Mouse (Mus musculus) forebrain, postnatal 0 days (tissue): ENCODE measurements around the gene Cnot2. TPM values are rescaled to one million over a fixed set of nuclear protein-coding genes. Genes with fewer than 3 reads are reported as not detected.

Source experiments
- ATAC-seq: fragments of 200-750 bp; cut with Nextera tagmentation; 2 replicates; pipeline ENCODE4 v1.8.0; 2017; ENCODE audit warnings: mild to moderate bottlenecking, moderate library complexity
- DNase-seq: peaks from one replicate; pipeline ENCODE4 v3.0.0-alpha.2; 2015
- H3K27ac ChIP-seq: fragments of 300-500 bp; sonication (generic); 2 replicates; pipeline ENCODE4 v1.5.1; 2014; ENCODE audit warnings: low read depth, mild to moderate bottlenecking, antibody characterized with exemption, low read length, moderate library complexity, mixed read lengths
- H3K27me3 ChIP-seq: fragments of 300-500 bp; sonication (generic); 2 replicates; pipeline ENCODE4 v1.6.1; 2014; ENCODE audit warnings: mild to moderate bottlenecking, low read length, mixed read lengths; ENCODE audit not compliant: insufficient read depth
- H3K36me3 ChIP-seq: fragments of 300-500 bp; sonication (generic); 2 replicates; pipeline ENCODE4 v1.6.1; 2014; ENCODE audit warnings: mild to moderate bottlenecking, moderate library complexity; ENCODE audit not compliant: insufficient read depth
- H3K4me1 ChIP-seq: fragments of 300-500 bp; sonication (generic); 2 replicates; pipeline ENCODE4 v1.6.1; 2014; ENCODE audit warnings: antibody characterized with exemption; ENCODE audit not compliant: insufficient read depth
- H3K4me2 ChIP-seq: fragments of 300-500 bp; sonication (generic); 2 replicates; pipeline ENCODE4 v1.6.1; 2014; ENCODE audit warnings: low read depth, mild to moderate bottlenecking, moderate library complexity
- H3K4me3 ChIP-seq: fragments of 300-500 bp; sonication (generic); 2 replicates; pipeline ENCODE4 v1.5.1; 2014; ENCODE audit warnings: low read depth, low read length, mixed read lengths
- H3K9ac ChIP-seq: fragments of 300-500 bp; sonication (generic); 2 replicates; pipeline ENCODE4 v1.6.1; 2014; ENCODE audit warnings: mild to moderate bottlenecking
- H3K9me3 ChIP-seq: fragments of 300-500 bp; sonication (generic); 2 replicates; pipeline ENCODE4 v1.6.1; 2016; ENCODE audit warnings: low read length
- CTCF ChIP-seq: sonication (generic); IDR thresholded peaks from 2 replicates; pipeline ENCODE4 v1.5.1; 2016; ENCODE audit warnings: antibody characterized with exemption, control low read depth, low read depth
- WGBS: fragments of 180-500 bp; shearing (Covaris S2); extraction: QIAGEN DNeasy Blood & Tissue Kit; methylation state at CpG from one replicate; pipeline ENCODE4 v1.1.7; 2014; 5-methylcytosine and 5-hydroxymethylcytosine counted together
- polyA plus RNA-seq: library from polyadenylated mRNA; unstranded; fragments of >200 nt; fragmentation: Nextera tagmentation; extraction: Ambion mirVana; gene quantifications from 2 replicates; pipeline ENCODE4 v1.2.1, GENCODE M21; 2015
- total RNA-seq: library from RNA; depleted of rRNA; stranded (reverse); fragments of >200 nt; gene quantifications from 2 replicates; pipeline ENCODE4 v1.2.3, GENCODE M21; 2014

Cnot2 gene
- total and polyA plus RNA-seq, 2 experiments from 2014 or later, result 75.8 to 111 TPM

GRCm38 (mm10) chr10:116537495-116537894 lies 43.8 kb downstream of the Cnot2 start:
- no peak overlapping the region for H3K4me3 ChIP-seq
- 91% methylated on average over 3 of the region's 3 CpGs for WGBS
- DNase-seq, result no peak
- no peak overlapping the region for H3K27ac ChIP-seq
- no peaks in the 10 kb centered on the region for H3K9me3 ChIP-seq
- no peak overlapping the region for H3K9ac ChIP-seq
- H3K36me3 ChIP-seq, result no peaks in the 10 kb centered on the region
- no peak for TF ChIP-seq CTCF
- H3K4me2 ChIP-seq, result no peak overlapping the region
- no peak for ATAC-seq
- H3K27me3 ChIP-seq, result no peaks in the 10 kb centered on the region
- peaks cover 6% of the 10 kb centered on the region for H3K4me1 ChIP-seq

DNA sequence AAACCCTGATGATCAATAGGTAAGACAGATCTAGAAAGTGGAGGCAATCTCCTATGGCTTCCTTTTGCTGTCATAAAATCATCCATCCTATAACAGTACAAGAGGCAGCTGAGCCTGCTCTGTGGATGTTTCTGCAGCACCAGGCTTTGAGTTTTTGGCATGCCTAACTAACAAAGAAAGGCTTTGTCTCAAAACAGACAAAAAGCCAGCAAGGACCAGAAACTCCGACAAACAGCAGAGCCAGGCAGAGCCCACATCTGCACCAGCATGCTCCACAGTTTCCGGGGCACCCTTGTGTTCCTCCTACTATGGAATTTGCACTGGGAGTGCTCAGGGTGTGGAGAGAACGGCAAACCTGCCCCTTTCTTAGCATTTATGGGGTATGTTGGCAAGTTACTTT lies 47.0 kb downstream of the Cnot2 start:
- no peak overlapping the region for H3K9ac ChIP-seq
- WGBS, result 3% methylated on average over 3 of the region's 3 CpGs
- H3K36me3 ChIP-seq, result no peaks in the 10 kb centered on the region
- H3K4me3 ChIP-seq, result no peak overlapping the region
- H3K4me1 ChIP-seq, result peaks cover 6% of the 10 kb centered on the region
- H3K27me3 ChIP-seq, result no peaks in the 10 kb centered on the region
- peak overlapping the region; percentile 48; the same call in 1 of the 2 replicates for H3K27ac ChIP-seq
- TF ChIP-seq CTCF, result no peak
- no peak overlapping the region for H3K4me2 ChIP-seq
- ATAC-seq, result peak; percentile 71
- peak; percentile 47 for DNase-seq
- no peaks in the 10 kb centered on the region for H3K9me3 ChIP-seq

DNA sequence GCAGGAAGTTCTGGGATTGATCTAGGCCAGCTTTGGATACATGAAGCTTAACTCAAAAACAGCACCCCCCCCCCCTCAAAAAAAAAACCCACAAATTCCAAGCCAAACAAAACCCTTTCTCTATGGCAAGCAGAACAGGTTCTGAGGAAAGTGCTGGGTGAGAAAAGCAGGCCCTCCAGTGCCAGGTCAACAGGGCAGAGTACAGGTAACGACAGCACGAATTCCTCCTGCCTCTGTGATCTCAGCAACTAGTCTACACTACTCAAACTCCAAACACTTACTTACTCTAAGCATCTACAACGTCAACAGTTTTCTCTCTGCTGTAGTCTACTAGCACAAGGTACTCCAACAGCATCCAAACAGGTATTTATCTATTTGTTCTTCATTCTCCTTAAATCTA lies 48.8 kb downstream of the Cnot2 start:
- TF ChIP-seq CTCF, result no peak
- no peak for ATAC-seq
- 91% methylated on average over 3 of the region's 3 CpGs for whole genome bisulfite sequencing
- Histone ChIP-seq H3K4me3 (no peak overlapping the region), H3K27me3 (no peaks in the 10 kb centered on the region), H3K4me1 (peaks cover 6% of the 10 kb centered on the region), H3K27ac (no peak overlapping the region), H3K36me3 (no peaks in the 10 kb centered on the region), H3K9me3 (no peaks in the 10 kb centered on the region), H3K9ac (no peak overlapping the region), H3K4me2 (no peak overlapping the region)
- DNase-seq, result no peak

- 92% methylated on average over 3 of the region's 3 CpGs for WGBS
These were observed 50.2 kb downstream of the Cnot2 start for GRCm38 (mm10) chr10:116531063-116531462.

DNA sequence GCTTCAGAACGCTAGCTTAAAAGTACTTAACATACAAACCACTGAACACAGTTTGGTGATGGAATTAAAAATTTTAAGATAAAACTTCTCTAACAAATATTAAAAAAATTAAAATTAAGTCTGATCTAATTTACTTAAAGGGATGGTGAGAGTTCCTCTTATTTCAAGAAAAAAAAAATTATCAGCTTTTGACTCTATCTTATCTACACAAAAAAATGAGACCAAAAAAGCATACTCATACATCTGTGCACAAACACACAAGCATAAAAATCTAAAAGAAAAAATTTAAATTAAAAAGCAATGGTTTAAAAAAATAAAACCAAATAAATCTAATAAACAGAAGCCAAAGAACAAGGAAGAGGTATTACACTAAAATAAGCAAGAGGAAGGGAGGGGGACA lies 61.7 kb downstream of the Cnot2 start:
- H3K27me3 ChIP-seq, result no peaks in the 10 kb centered on the region
- no peak overlapping the region for H3K4me3 ChIP-seq
- no peak overlapping the region for H3K27ac ChIP-seq
- ATAC-seq (no peak), DNase-seq (no peak)
- no peaks in the 10 kb centered on the region for H3K9me3 ChIP-seq
- no peak overlapping the region for H3K9ac ChIP-seq
- TF ChIP-seq CTCF, result no peak
- no peaks in the 10 kb centered on the region for H3K4me1 ChIP-seq
- H3K36me3 ChIP-seq, result no peaks in the 10 kb centered on the region
- WGBS, result 89% methylated on average over 1 of the region's 1 CpGs
- H3K4me2 ChIP-seq, result no peak overlapping the region

More at GRCm38 (mm10) chr10:116531063-116531462, 50.2 kb downstream of the Cnot2 start:
- Histone ChIP-seq H3K9me3 (no peaks in the 10 kb centered on the region), H3K9ac (no peak overlapping the region), H3K36me3 (no peaks in the 10 kb centered on the region), H3K4me1 (peaks cover 6% of the 10 kb centered on the region), H3K4me3 (no peak overlapping the region), H3K27ac (no peak overlapping the region), H3K27me3 (no peaks in the 10 kb centered on the region), H3K4me2 (no peak overlapping the region)
- no peak for TF ChIP-seq CTCF
- DNase-seq, result no peak
- ATAC-seq, result no peak

DNA sequence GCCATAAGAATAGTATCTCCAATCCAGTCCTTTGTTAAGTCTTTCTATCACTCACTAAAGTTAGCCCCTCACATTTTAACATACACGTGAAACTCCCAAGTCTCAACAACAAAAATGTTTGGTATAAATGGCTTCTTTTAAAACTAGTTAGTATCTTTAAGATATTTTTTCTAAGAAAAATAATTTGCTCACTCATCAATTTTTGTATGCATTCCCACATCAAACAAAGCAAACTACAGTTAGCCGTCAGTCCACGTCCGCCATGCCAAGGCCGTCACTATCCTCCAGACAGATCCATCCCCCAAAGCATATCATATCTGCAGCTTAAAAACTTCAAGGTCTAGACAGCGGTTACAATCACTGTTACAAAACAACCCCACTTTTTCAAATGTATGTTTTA lies 65.7 kb downstream of the Cnot2 start:
- Histone ChIP-seq H3K27ac (no peak overlapping the region), H3K27me3 (no peaks in the 10 kb centered on the region), H3K4me2 (no peak overlapping the region), H3K9ac (no peak overlapping the region), H3K9me3 (no peaks in the 10 kb centered on the region), H3K4me3 (no peak overlapping the region), H3K36me3 (no peaks in the 10 kb centered on the region), H3K4me1 (no peaks in the 10 kb centered on the region)
- ATAC-seq (no peak), DNase-seq (no peak)
- no peak for TF ChIP-seq CTCF
- WGBS, result 90% methylated on average over 6 of the region's 6 CpGs

GRCm38 (mm10) chr10:116515158-116515557 lies 66.2 kb downstream of the Cnot2 start:
- H3K9me3 ChIP-seq, result no peaks in the 10 kb centered on the region
- H3K27me3 ChIP-seq, result no peaks in the 10 kb centered on the region
- no peaks in the 10 kb centered on the region for H3K36me3 ChIP-seq
- no peak overlapping the region for H3K4me3 ChIP-seq
- 97% methylated on average over 4 of the region's 4 CpGs for WGBS
- no peaks in the 10 kb centered on the region for H3K4me1 ChIP-seq
- H3K27ac ChIP-seq, result no peak overlapping the region
- no peak overlapping the region for H3K4me2 ChIP-seq
- ATAC-seq (no peak), DNase-seq (no peak)
- TF ChIP-seq CTCF, result no peak
- H3K9ac ChIP-seq, result no peak overlapping the region

- H3K9me3 ChIP-seq, result no peaks in the 10 kb centered on the region
- no peak overlapping the region for H3K9ac ChIP-seq
- TF ChIP-seq CTCF, result no peak
- DNase-seq, result no peak
- ATAC-seq, result no peak
- no peaks in the 10 kb centered on the region for H3K4me1 ChIP-seq
- H3K27ac ChIP-seq, result no peak overlapping the region
- H3K4me2 ChIP-seq, result no peak overlapping the region
- 43% methylated on average over 7 of the region's 7 CpGs for WGBS
- H3K36me3 ChIP-seq, result no peaks in the 10 kb centered on the region
- no peak overlapping the region for H3K4me3 ChIP-seq
- no peaks in the 10 kb centered on the region for H3K27me3 ChIP-seq
These were observed 68.1 kb downstream of the Cnot2 start for GRCm38 (mm10) chr10:116513254-116513635.
